Mouse (Mus musculus) bone marrow macrophage, adult 2 months (primary cell): ENCODE measurements around the gene Il5ra.

Experiments used
- CTCF ChIP-seq: IDR thresholded peaks from 2 replicates; pipeline ENCODE4 v1.5.1; 2012; ENCODE audit warnings: low read depth, mild to moderate bottlenecking, low read length, moderate library complexity
- POLR2A ChIP-seq: IDR thresholded peaks from 2 replicates; pipeline ENCODE4 v1.6.1; 2012; ENCODE audit warnings: mild to moderate bottlenecking, low read depth, low read length, borderline replicate concordance

DNA sequence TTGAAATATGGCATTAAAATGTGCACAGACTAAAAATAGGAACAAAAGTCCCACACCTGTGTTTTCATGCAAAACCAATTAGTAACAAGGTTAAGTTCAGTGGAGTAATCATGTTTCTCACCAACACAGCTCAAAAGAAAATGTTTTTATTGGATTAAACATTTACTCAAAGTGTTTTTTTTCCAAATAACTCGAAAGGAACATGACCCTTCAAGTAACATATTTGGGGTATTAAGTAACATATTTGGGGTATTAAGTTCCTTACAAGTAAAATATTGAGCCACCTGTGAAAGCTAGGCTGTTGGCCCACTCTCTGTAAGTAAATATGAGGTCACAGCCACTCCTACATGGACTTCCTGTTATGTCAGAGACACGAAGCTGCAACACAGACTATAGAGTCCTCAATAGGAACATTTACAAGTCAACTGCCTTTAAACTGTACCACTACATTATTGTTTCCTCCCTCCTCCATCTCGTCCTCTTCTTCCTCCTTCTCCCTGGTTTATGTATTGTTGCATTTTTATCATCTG lies 43.3 kb downstream of the Il5ra start:
- no peak for TF ChIP-seq CTCF
- no peak for TF ChIP-seq POLR2A
